Mouse (Mus musculus): Measurements from ENCODE around the gene Smarcc2.

DNA sequence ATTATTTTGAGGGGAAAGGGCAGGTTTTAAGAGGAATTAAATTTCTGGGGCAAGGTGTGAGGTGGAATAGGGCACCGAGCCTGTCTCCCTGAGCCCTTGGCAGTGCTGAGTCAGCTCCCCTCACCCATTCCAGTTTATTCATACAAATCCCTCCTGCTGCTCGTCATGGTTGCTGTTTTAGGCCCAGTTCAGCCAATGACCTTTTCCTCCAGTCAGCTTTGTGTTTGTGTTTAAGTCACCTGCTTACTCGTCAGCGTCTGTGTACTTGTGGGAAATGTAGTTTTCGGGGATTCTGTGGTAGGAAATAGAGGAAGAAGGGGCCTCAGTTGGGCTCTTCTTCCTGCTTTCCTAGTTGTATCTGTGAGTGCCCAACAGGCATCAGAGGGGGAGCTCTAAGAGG is 30.3 kb downstream of the Smarcc2 start:
- TF ChIP-seq GATA1 (IDR thresholded peaks at IDR 0.05; ENCODE audit: low read length) (no peak), TAL1 (IDR thresholded peaks at IDR 0.05; ENCODE audit: low read length) (no peak)
